Mouse (Mus musculus) erythroblast, embryonic 14.5 days (primary cell): ENCODE data around the gene Sult5a1.

Experiments
- GATA1 ChIP-seq: IDR thresholded peaks from 2 replicates; pipeline ENCODE4 v1.6.1; 2012; ENCODE audit warnings: low read length, inconsistent platforms, mixed read lengths
- TAL1 ChIP-seq: IDR thresholded peaks from 3 replicates; pipeline ENCODE4 v1.6.1; 2012; ENCODE audit warnings: low read length, inconsistent platforms, mixed read lengths

- TF ChIP-seq GATA1 (no peak), TAL1 (no peak)
Observed at GRCm38 (mm10) chr8:123112892-123113291, 45.2 kb downstream of the Sult5a1 start.
